11 mouse cellular contexts compared by ENCODE assay signal in genomic region chr14:58868176-58868949, GRCm38 (mm10).
DNase-seq lines count a peak whose midpoint lies in the region; ATAC-seq lines count a peak whose summit lies in the region.
"Had no signal": no experiment of that assay in that cellular context is flagged by ENCODE, and none has a peak within 500 bp of the region (broad histone marks: within the 10 kb centered on the region; RNA-seq: fewer than 3 reads in every experiment).

No protein-coding gene starts in this region.

- H3K4me1 ChIP-seq in heart, embryonic 14.5 days (ENCODE audit: control insufficient read depth in 2 of 2, insufficient read depth in 2 of 2, low read length in 2 of 2) = peaks cover 0 to 3% of the 10 kb centered on the region in 2 experiments; a peak in 1 of 4 replicates
- H3K4me1 ChIP-seq in forebrain, embryonic 13.5 days = peaks cover 14% of the 10 kb centered on the region
- H3K4me1 ChIP-seq in limb, embryonic 12.5 days (replicated peaks) = peaks cover 12% of the 10 kb centered on the region
- H3K4me1 ChIP-seq in neural tube, embryonic 13.5 days (replicated peaks) = peaks cover 19% of the 10 kb centered on the region

- peak overlapping the region; percentile 46 for H3K4me2 ChIP-seq in heart, embryonic 14.5 days (ENCODE audit: low read length)
- H3K4me2 ChIP-seq in forebrain, embryonic 13.5 days = peak overlapping the region; percentile 52
- peak overlapping the region; percentile 37 for H3K4me2 ChIP-seq in limb, embryonic 12.5 days
- peak overlapping the region; percentile 42 for H3K4me2 ChIP-seq in neural tube, embryonic 13.5 days

- H3K27ac ChIP-seq in heart, embryonic 14.5 days (replicated peaks in 1 of 2; ENCODE audit: control insufficient read depth in 1 of 2, insufficient read depth in 1 of 2, low read depth in 2 of 2, low read length in 2 of 2) = no peak overlapping the region
- no peak overlapping the region for H3K27ac ChIP-seq in forebrain, embryonic 13.5 days
- no peak overlapping the region for H3K27ac ChIP-seq in limb, embryonic 12.5 days
- no peak overlapping the region for H3K27ac ChIP-seq in neural tube, embryonic 13.5 days (replicated peaks)

- H3K9me3 ChIP-seq in heart, embryonic 14.5 days (ENCODE audit: control insufficient read depth, low read length) = no peaks in the 10 kb centered on the region
- H3K9me3 ChIP-seq in forebrain, embryonic 13.5 days (replicated peaks) = no peaks in the 10 kb centered on the region
- no peaks in the 10 kb centered on the region for H3K9me3 ChIP-seq in limb, embryonic 12.5 days
- H3K9me3 ChIP-seq in neural tube, embryonic 13.5 days = no peaks in the 10 kb centered on the region
- H3K9me3 ChIP-seq: heart, embryonic 12.5 days had no signal

- no peak overlapping the region for H3K9ac ChIP-seq in heart, embryonic 14.5 days (ENCODE audit: low read length)
- no peak overlapping the region for H3K9ac ChIP-seq in forebrain, embryonic 13.5 days
- no peak overlapping the region for H3K9ac ChIP-seq in limb, embryonic 12.5 days (replicated peaks)
- H3K9ac ChIP-seq in neural tube, embryonic 13.5 days = 0 out of 2 replicates have a peak overlapping the region, but pooled peaks have one; percentile 49
- H3K9ac ChIP-seq: heart, embryonic 12.5 days had no signal

- H3K4me3 ChIP-seq in heart, embryonic 14.5 days (ENCODE audit: control insufficient read depth in 1 of 2, insufficient read depth in 1 of 2, low read depth in 1 of 2, low read length in 2 of 2) = no peak overlapping the region
- H3K4me3 ChIP-seq in forebrain, embryonic 13.5 days = no peak overlapping the region
- no peak overlapping the region for H3K4me3 ChIP-seq in limb, embryonic 12.5 days (replicated peaks)
- H3K4me3 ChIP-seq in neural tube, embryonic 13.5 days = no peak overlapping the region
- H3K4me3 ChIP-seq: heart, embryonic 12.5 days had no signal

- H3K36me3 ChIP-seq in heart, embryonic 14.5 days (ENCODE audit: control insufficient read depth, insufficient read depth, low read length) = no peaks in the 10 kb centered on the region
- H3K36me3 ChIP-seq in forebrain, embryonic 13.5 days (ENCODE audit: poor library complexity, severe bottlenecking) = no peaks in the 10 kb centered on the region
- H3K36me3 ChIP-seq in limb, embryonic 12.5 days = no peaks in the 10 kb centered on the region
- no peaks in the 10 kb centered on the region for H3K36me3 ChIP-seq in neural tube, embryonic 13.5 days
- H3K36me3 ChIP-seq: heart, embryonic 12.5 days had no signal

- DNase-seq in heart, postnatal 25 days (ENCODE audit: low spot score) = no peak
- no peak for DNase-seq in Muller cell, postnatal 12 days (ENCODE audit: inconsistent ontology term)
- no peak for DNase-seq in right cerebral cortex, postnatal 4 days
- DNase-seq in adrenal gland, postnatal 10 days = no peak
- DNase-seq: cerebellum, postnatal 36 days; lung, postnatal 36 days had no signal

- 71% methylated on average over 14 of the region's 14 CpGs for WGBS in heart, embryonic 14.5 days
- 22% methylated on average over 14 of the region's 14 CpGs for WGBS in forebrain, embryonic 13.5 days
- 41% methylated on average over 14 of the region's 14 CpGs for WGBS in limb, embryonic 12.5 days
- WGBS in neural tube, embryonic 13.5 days = 17% methylated on average over 14 of the region's 14 CpGs

- intact Hi-C loops in heart, postnatal 25 days (cut with DNase I) = no loop called here

- ATAC-seq in heart, embryonic 14.5 days (ENCODE audit: insufficient number of reproducible peaks, insufficient read depth, low FRiP score, low read depth) = no peak
- ATAC-seq in forebrain, embryonic 13.5 days = no peak
- no peak for ATAC-seq in limb, embryonic 12.5 days (ENCODE audit: insufficient number of reproducible peaks, insufficient read depth, low FRiP score, low TSS enrichment, low read depth)
- no peak for ATAC-seq in neural tube, embryonic 13.5 days (ENCODE audit: low read depth)

- no peaks in the 10 kb centered on the region for H3K27me3 ChIP-seq in heart, embryonic 14.5 days (ENCODE audit: control insufficient read depth, insufficient read depth, low read length)
- H3K27me3 ChIP-seq in forebrain, embryonic 13.5 days = 0 out of 2 replicates have a peak, but pooled peaks cover 7% of the 10 kb centered on the region
- H3K27me3 ChIP-seq in limb, embryonic 12.5 days = no peaks in the 10 kb centered on the region
- peaks cover 6% of the 10 kb centered on the region; the same call in 1 of the 2 replicates for H3K27me3 ChIP-seq in neural tube, embryonic 13.5 days
- H3K27me3 ChIP-seq: heart, embryonic 12.5 days had no signal
